Mouse (Mus musculus) forebrain, embryonic 16.5 days (tissue): ENCODE results near the gene Gigyf1. TPM values are rescaled to one million over a fixed set of nuclear protein-coding genes. Genes with fewer than 3 reads are reported as not detected.

Source experiments
- ATAC-seq: fragments of 200-750 bp; cut with Nextera tagmentation; 2 replicates; pipeline ENCODE4 v1.8.0; 2017; ENCODE audit warnings: mild to moderate bottlenecking, moderate library complexity
- H3K27ac ChIP-seq: fragments of 300-500 bp; sonication (generic); 2 replicates; pipeline ENCODE4 v1.5.1; 2014; ENCODE audit warnings: low read length, control low read depth
- H3K27me3 ChIP-seq: fragments of 300-500 bp; sonication (generic); replicated peaks from 2 replicates; pipeline ENCODE4 v1.6.1; 2014; ENCODE audit warnings: low read length; ENCODE audit not compliant: control insufficient read depth, insufficient read depth
- H3K36me3 ChIP-seq: fragments of 300-500 bp; sonication (generic); 2 replicates; pipeline ENCODE4 v1.6.1; 2014; ENCODE audit not compliant: control insufficient read depth, insufficient read depth
- H3K4me1 ChIP-seq: fragments of 300-500 bp; sonication (generic); replicated peaks from 2 replicates; pipeline ENCODE4 v1.6.1; 2014; ENCODE audit warnings: low read length; ENCODE audit not compliant: control insufficient read depth, insufficient read depth
- H3K4me2 ChIP-seq: fragments of 300-500 bp; sonication (generic); 2 replicates; pipeline ENCODE4 v1.6.1; 2014; ENCODE audit warnings: mild to moderate bottlenecking, low read length, control low read depth
- H3K4me3 ChIP-seq: fragments of 300-500 bp; sonication (generic); replicated peaks from 2 replicates; pipeline ENCODE4 v1.5.1; 2014; ENCODE audit warnings: mild to moderate bottlenecking, low read length, control low read depth
- H3K9ac ChIP-seq: fragments of 300-500 bp; sonication (generic); replicated peaks from 2 replicates; pipeline ENCODE4 v1.6.1; 2014; ENCODE audit warnings: low read depth, low read length, control low read depth
- H3K9me3 ChIP-seq: fragments of 300-500 bp; sonication (generic); 2 replicates; pipeline ENCODE4 v1.6.1; 2016; ENCODE audit warnings: low read length; ENCODE audit not compliant: control insufficient read depth
- WGBS: fragments of 180-500 bp; shearing (Covaris S2); extraction: QIAGEN DNeasy Blood & Tissue Kit; methylation state at CpG from one replicate; pipeline ENCODE4 v1.1.7; 2014; 5-methylcytosine and 5-hydroxymethylcytosine counted together
- polyA plus RNA-seq: library from polyadenylated mRNA; unstranded; fragments of >200 nt; fragmentation: Nextera tagmentation; extraction: Ambion mirVana; gene quantifications from 2 replicates; pipeline ENCODE4 v1.2.1, GENCODE M21; 2015

The Gigyf1 gene
- polyA plus RNA-seq, 1 experiment from 2014 or later, result 20.2 TPM

GRCm38 (mm10) chr5:137539291-137539801 is 21.0 kb downstream of the Gigyf1 start:
- Histone ChIP-seq H3K9ac (no peak overlapping the region), H3K27me3 (no peaks in the 10 kb centered on the region), H3K4me2 (no peak overlapping the region), H3K4me1 (peaks cover 9% of the 10 kb centered on the region), H3K9me3 (no peaks in the 10 kb centered on the region), H3K27ac (peak overlapping the region; percentile 5), H3K4me3 (no peak overlapping the region), H3K36me3 (no peaks in the 10 kb centered on the region)
- WGBS, result 23% methylated on average over 7 of the region's 7 CpGs
- ATAC-seq, result peak; percentile 68

GRCm38 (mm10) chr5:137540991-137541390 is 22.6 kb downstream of the Gigyf1 start:
- Histone ChIP-seq H3K4me1 (peaks cover 9% of the 10 kb centered on the region), H3K36me3 (no peaks in the 10 kb centered on the region), H3K4me2 (no peak overlapping the region), H3K9me3 (no peaks in the 10 kb centered on the region), H3K27ac (no peak overlapping the region), H3K4me3 (no peak overlapping the region), H3K9ac (no peak overlapping the region), H3K27me3 (no peaks in the 10 kb centered on the region)
- ATAC-seq, result no peak
- WGBS, result 70% methylated on average over 6 of the region's 6 CpGs

GRCm38 (mm10) chr5:137541768-137542540 is 23.6 kb downstream of the Gigyf1 start:
- H3K36me3 ChIP-seq, result no peaks in the 10 kb centered on the region
- no peak overlapping the region for H3K4me3 ChIP-seq
- H3K27me3 ChIP-seq, result no peaks in the 10 kb centered on the region
- H3K4me2 ChIP-seq, result no peak overlapping the region
- WGBS, result 55% methylated on average over 5 of the region's 5 CpGs
- H3K27ac ChIP-seq, result peak overlapping the region; percentile 54
- H3K9me3 ChIP-seq, result no peaks in the 10 kb centered on the region
- H3K4me1 ChIP-seq, result peaks cover 9% of the 10 kb centered on the region
- H3K9ac ChIP-seq, result no peak overlapping the region
- peak; percentile 50; the same call in 1 of the 2 replicates for ATAC-seq

- no peaks in the 10 kb centered on the region; the same call in 1 of the 2 replicates for H3K4me1 ChIP-seq
- H3K27me3 ChIP-seq, result no peaks in the 10 kb centered on the region
- no peaks in the 10 kb centered on the region for H3K9me3 ChIP-seq
- ATAC-seq, result no peak
- 64% methylated on average over 6 of the region's 6 CpGs for WGBS
- H3K4me2 ChIP-seq, result no peak overlapping the region
- H3K27ac ChIP-seq, result no peak overlapping the region
- no peak overlapping the region for H3K4me3 ChIP-seq
- H3K9ac ChIP-seq, result no peak overlapping the region
- H3K36me3 ChIP-seq, result no peaks in the 10 kb centered on the region
Observed at GRCm38 (mm10) chr5:137544926-137545325, 26.6 kb downstream of the Gigyf1 start.

GRCm38 (mm10) chr5:137545596-137545995 is 27.2 kb downstream of the Gigyf1 start:
- 75% methylated on average over 4 of the region's 4 CpGs for WGBS
- Histone ChIP-seq H3K27me3 (no peaks in the 10 kb centered on the region), H3K36me3 (no peaks in the 10 kb centered on the region), H3K4me3 (no peak overlapping the region), H3K4me1 (no peaks in the 10 kb centered on the region), H3K4me2 (no peak overlapping the region), H3K9me3 (no peaks in the 10 kb centered on the region), H3K9ac (no peak overlapping the region), H3K27ac (no peak overlapping the region)
- no peak for ATAC-seq

- no peak overlapping the region for H3K9ac ChIP-seq
- no peak for ATAC-seq
- WGBS, result 87% methylated on average over 2 of the region's 2 CpGs
- peaks cover 8% of the 10 kb centered on the region for H3K4me1 ChIP-seq
- H3K9me3 ChIP-seq, result no peaks in the 10 kb centered on the region
- H3K4me3 ChIP-seq, result no peak overlapping the region
- no peak overlapping the region for H3K4me2 ChIP-seq
- H3K27ac ChIP-seq, result no peak overlapping the region
- no peaks in the 10 kb centered on the region for H3K27me3 ChIP-seq
- H3K36me3 ChIP-seq, result no peaks in the 10 kb centered on the region
Observed at GRCm38 (mm10) chr5:137549840-137550239, 31.5 kb downstream of the Gigyf1 start.

GRCm38 (mm10) chr5:137551119-137551518 is 32.8 kb downstream of the Gigyf1 start:
- Histone ChIP-seq H3K4me2 (no peak overlapping the region), H3K9ac (no peak overlapping the region), H3K27me3 (no peaks in the 10 kb centered on the region), H3K36me3 (no peaks in the 10 kb centered on the region), H3K9me3 (no peaks in the 10 kb centered on the region), H3K27ac (no peak overlapping the region), H3K4me1 (peaks cover 8% of the 10 kb centered on the region), H3K4me3 (no peak overlapping the region)
- 75% methylated on average over 5 of the region's 5 CpGs for WGBS
- no peak for ATAC-seq

- Histone ChIP-seq H3K9me3 (no peaks in the 10 kb centered on the region), H3K36me3 (no peaks in the 10 kb centered on the region), H3K4me1 (peaks cover 8% of the 10 kb centered on the region), H3K9ac (peak overlapping the region; percentile 71), H3K27ac (peak overlapping the region; percentile 64), H3K4me3 (peak overlapping the region; percentile 61), H3K4me2 (peak overlapping the region; percentile 51), H3K27me3 (no peaks in the 10 kb centered on the region)
- ATAC-seq, result peak; percentile 36; the same call in 1 of the 2 replicates
- WGBS, result 24% methylated on average over 6 of the region's 6 CpGs
Observed at GRCm38 (mm10) chr5:137553000-137553399, 34.7 kb downstream of the Gigyf1 start.

GRCm38 (mm10) chr5:137553411-137553837 is 35.1 kb downstream of the Gigyf1 start, which contains the start of gene Actl6b:
Gene Actl6b (plus strand): TSS chr5:137553517.
- H3K9me3 ChIP-seq, result no peaks in the 10 kb centered on the region
- no peaks in the 10 kb centered on the region for H3K36me3 ChIP-seq
- H3K4me1 ChIP-seq, result peaks cover 8% of the 10 kb centered on the region
- peak; percentile 98 for ATAC-seq
- 0% methylated on average over 31 of the region's 37 CpGs for WGBS
- peak within 1 kb of the TSS; percentile 61 for H3K4me3 ChIP-seq
- H3K4me2 ChIP-seq, result peak within 1 kb of the TSS; percentile 51
- no peaks in the 10 kb centered on the region for H3K27me3 ChIP-seq
- peak within 1 kb of the TSS; percentile 71 for H3K9ac ChIP-seq
- peak within 1 kb of the TSS; percentile 64 for H3K27ac ChIP-seq
